ENCODE assay signal across 26 mouse cellular contexts in genomic region chr13:32867030-32867429, GRCm38 (mm10). TPM values are rescaled to one million over a fixed set of nuclear protein-coding genes. Genes with fewer than 3 reads are reported as not detected.
DNase-seq lines count a peak whose midpoint lies in the region; ATAC-seq lines count a peak whose summit lies in the region.
"Had no signal": no experiment of that assay in that cellular context is flagged by ENCODE, and none has a peak within 500 bp of the region (broad histone marks: within the 10 kb centered on the region; RNA-seq: fewer than 3 reads in every experiment).

No protein-coding gene starts in this region.

- peaks cover 59% of the 10 kb centered on the region for H3K27me3 ChIP-seq in midbrain, embryonic 10.5 days (ENCODE audit: low read depth, poor library complexity, severe bottlenecking)
- H3K27me3 ChIP-seq in midbrain, embryonic 15.5 days (replicated peaks): no peaks in the 10 kb centered on the region
- no peaks in the 10 kb centered on the region for H3K27me3 ChIP-seq in forebrain, embryonic 14.5 days (replicated peaks; ENCODE audit: control insufficient read depth, insufficient read depth, low read length)
- H3K27me3 ChIP-seq: limb, embryonic 15.5 days had no signal

- H3K36me3 ChIP-seq in midbrain, embryonic 10.5 days: no peaks in the 10 kb centered on the region
- no peaks in the 10 kb centered on the region for H3K36me3 ChIP-seq in midbrain, embryonic 15.5 days (replicated peaks)
- no peaks in the 10 kb centered on the region for H3K36me3 ChIP-seq in forebrain, embryonic 14.5 days (ENCODE audit: control insufficient read depth, insufficient read depth, low read length)
- H3K36me3 ChIP-seq: embryonic facial prominence, embryonic 13.5 days; hindbrain, embryonic 10.5 days; limb, embryonic 10.5 days; limb, embryonic 15.5 days; liver, embryonic 13.5 days had no signal

- peak; percentile 9 for DNase-seq in embryo, embryonic 10.5 days (ENCODE audit: low spot score)
- DNase-seq in embryo, embryonic 11 days: no peak
- peak; percentile 33 for DNase-seq in midbrain, embryonic 10.5 days (ENCODE audit: low spot score)
- DNase-seq in retina, postnatal 1 day: peak; percentile 23
- no peak for DNase-seq in left cerebral cortex, postnatal 10 days (ENCODE audit: extremely low spot score in 1 of 2, low spot score in 2 of 2)
- no peak for DNase-seq in forebrain, embryonic 14.5 days (ENCODE audit: low spot score)

- peaks cover 8% of the 10 kb centered on the region for H3K4me1 ChIP-seq in midbrain, embryonic 10.5 days
- no peaks in the 10 kb centered on the region for H3K4me1 ChIP-seq in midbrain, embryonic 15.5 days
- no peaks in the 10 kb centered on the region for H3K4me1 ChIP-seq in forebrain, embryonic 14.5 days (ENCODE audit: control insufficient read depth, insufficient read depth, low read length)
- H3K4me1 ChIP-seq: embryonic facial prominence, embryonic 13.5 days; hindbrain, embryonic 10.5 days; limb, embryonic 10.5 days; liver, embryonic 13.5 days had no signal

- WGBS in midbrain, embryonic 10.5 days: 35% methylated on average over 2 of the region's 2 CpGs
- WGBS in midbrain, embryonic 15.5 days: 16% methylated on average over 2 of the region's 2 CpGs
- WGBS in forebrain, embryonic 14.5 days: 33% methylated on average over 2 of the region's 2 CpGs

- intact Hi-C loops in left cerebral cortex, postnatal 10 days (cut with DNase I): no loop called here

- H3K4me3 ChIP-seq in midbrain, embryonic 10.5 days: no peak overlapping the region
- no peak overlapping the region for H3K4me3 ChIP-seq in midbrain, embryonic 15.5 days
- no peak overlapping the region for H3K4me3 ChIP-seq in forebrain, embryonic 14.5 days (ENCODE audit: low read depth, low read length)
- H3K4me3 ChIP-seq: embryonic facial prominence, embryonic 13.5 days; hindbrain, embryonic 10.5 days; limb, embryonic 10.5 days; limb, embryonic 15.5 days; liver, embryonic 13.5 days; megakaryocyte, embryonic 14.5 days had no signal

- no peak overlapping the region for H3K9ac ChIP-seq in midbrain, embryonic 15.5 days
- H3K9ac ChIP-seq in forebrain, embryonic 14.5 days (ENCODE audit: low read length): no peak overlapping the region
- H3K9ac ChIP-seq: embryonic facial prominence, embryonic 13.5 days; limb, embryonic 15.5 days; liver, embryonic 13.5 days had no signal

- H3K4me2 ChIP-seq in midbrain, embryonic 15.5 days: no peak overlapping the region
- H3K4me2 ChIP-seq in forebrain, embryonic 14.5 days (ENCODE audit: low read length): no peak overlapping the region
- H3K4me2 ChIP-seq: embryonic facial prominence, embryonic 13.5 days; limb, embryonic 15.5 days; liver, embryonic 13.5 days had no signal

- ATAC-seq in midbrain, embryonic 15.5 days (replicated peaks): peak; percentile 59; the same call in 1 of the 2 replicates
- no peak for ATAC-seq in forebrain, embryonic 14.5 days
- ATAC-seq: lung, postnatal 0 days had no signal

- peak overlapping the region; percentile 59 for H3K27ac ChIP-seq in midbrain, embryonic 10.5 days (replicated peaks)
- H3K27ac ChIP-seq in midbrain, embryonic 15.5 days: no peak overlapping the region
- H3K27ac ChIP-seq in forebrain, embryonic 14.5 days (ENCODE audit: low read depth, low read length): no peak overlapping the region
- H3K27ac ChIP-seq: embryonic facial prominence, embryonic 13.5 days; hindbrain, embryonic 10.5 days; limb, embryonic 10.5 days; limb, embryonic 15.5 days; liver, embryonic 13.5 days had no signal

- no peaks in the 10 kb centered on the region; the same call in 1 of the 2 replicates for H3K9me3 ChIP-seq in midbrain, embryonic 10.5 days (replicated peaks)
- no peaks in the 10 kb centered on the region for H3K9me3 ChIP-seq in midbrain, embryonic 15.5 days
- H3K9me3 ChIP-seq in forebrain, embryonic 14.5 days (replicated peaks; ENCODE audit: control insufficient read depth, low read length): no peaks in the 10 kb centered on the region
- H3K9me3 ChIP-seq: embryonic facial prominence, embryonic 13.5 days; hindbrain, embryonic 10.5 days; limb, embryonic 10.5 days; limb, embryonic 15.5 days; liver, embryonic 13.5 days; megakaryocyte, embryonic 14.5 days had no signal

RNA-seq across cellular contexts. Expression of gene Serpinb1a, which starts 16.0 kb away (rescaled TPM):
- 1.1 and 1.9 TPM in 2 replicates for polyA plus RNA-seq in midbrain, embryonic 10.5 days (2016; fragmentation: Nextera tagmentation; extraction: Ambion mirVana)
- 2.9 and 3.0 TPM in 2 replicates for polyA plus RNA-seq in midbrain, embryonic 15.5 days (2015; fragmentation: Nextera tagmentation; extraction: Ambion mirVana)
- total RNA-seq in left cerebral cortex, postnatal 10 days (2021): 1 to 10 TPM; 1.5 to 2.3 TPM
- polyA plus RNA-seq in forebrain, embryonic 14.5 days (2014; fragmentation: Nextera tagmentation; extraction: Ambion mirVana): 0.93 and 1.9 TPM in 2 replicates

RNA-seq across cellular contexts. Expression of gene Serpinb1c, which starts 31.0 kb away (rescaled TPM):
- not detected in 2 replicates for polyA plus RNA-seq in midbrain, embryonic 10.5 days (2016; fragmentation: Nextera tagmentation; extraction: Ambion mirVana)
- polyA plus RNA-seq in midbrain, embryonic 15.5 days (2015; fragmentation: Nextera tagmentation; extraction: Ambion mirVana): not detected in 2 replicates
- not detected for total RNA-seq in left cerebral cortex, postnatal 10 days (2021)
- polyA plus RNA-seq in forebrain, embryonic 14.5 days (2014; fragmentation: Nextera tagmentation; extraction: Ambion mirVana): not detected in 2 replicates
- total RNA-seq: adrenal gland, postnatal 25 days; granulocyte monocyte progenitor cell, adult 5-6 weeks; layer of hippocampus, adult 18-20 months; left cerebral cortex, adult 8-10 months; MEL had no signal
- polyA plus RNA-seq: cortical plate, adult 2 months; embryonic facial prominence, embryonic 13.5 days; forebrain, embryonic 11.5 days; heart, embryonic 14.5 days; hindbrain, embryonic 10.5 days; inflammation-experienced regulatory T-cells, adult 6 months; kidney, embryonic 14.5 days; limb, embryonic 10.5 days; limb, embryonic 15.5 days; liver, embryonic 13.5 days; neural tube, embryonic 11.5 days; thymus, postnatal 0 days had no signal

Comparison
In these comparisons a context has a peak if more than half of its experiments do, and no peak if none do; other contexts are left out.
1. DNase-seq: peak in embryo, embryonic 10.5 days (single experiment), midbrain, embryonic 10.5 days (single experiment) and retina, postnatal 1 day (single experiment); none in embryo, embryonic 11 days (single experiment), left cerebral cortex, postnatal 10 days (0 of 2) and forebrain, embryonic 14.5 days (single experiment).